Mouse (Mus musculus): ENCODE measurements around the gene Icmt.
A peak's percentile ranks its signal among the peaks of the same experiment; 100 is the strongest.

Icmt gene

GRCm38 (mm10) chr4:152305991-152306390 is 9.0 kb downstream of the Icmt start:
- no peak for TF ChIP-seq GATA4 (IDR thresholded peaks at IDR 0.05; ENCODE audit: insufficient replicate concordance, low read length)

GRCm38 (mm10) chr4:152307542-152307941 is 10.5 kb downstream of the Icmt start:
- TF ChIP-seq GATA4 (IDR thresholded peaks at IDR 0.05; ENCODE audit: insufficient replicate concordance, low read length), result no peak

- TF ChIP-seq GATA4 (IDR thresholded peaks at IDR 0.05; ENCODE audit: insufficient replicate concordance, low read length), result no peak
Measured at GRCm38 (mm10) chr4:152312186-152312585, 15.2 kb downstream of the Icmt start.

GRCm38 (mm10) chr4:152313211-152313632 is 16.2 kb downstream of the Icmt start:
- TF ChIP-seq GATA4 (IDR thresholded peaks at IDR 0.05; ENCODE audit: insufficient replicate concordance, low read length), result no peak

- no peak for TF ChIP-seq GATA4 (IDR thresholded peaks at IDR 0.05; ENCODE audit: insufficient replicate concordance, low read length)
Measured at GRCm38 (mm10) chr4:152313934-152314333, 16.9 kb downstream of the Icmt start.

GRCm38 (mm10) chr4:152315498-152316213 is 18.6 kb downstream of the Icmt start:
- no peak for TF ChIP-seq GATA4 (IDR thresholded peaks at IDR 0.05; ENCODE audit: insufficient replicate concordance, low read length)

- no peak for TF ChIP-seq GATA4 (IDR thresholded peaks at IDR 0.05; ENCODE audit: insufficient replicate concordance, low read length)
Measured at GRCm38 (mm10) chr4:152317631-152318033, 20.6 kb downstream of the Icmt start.

- TF ChIP-seq GATA4 (IDR thresholded peaks at IDR 0.05; ENCODE audit: insufficient replicate concordance, low read length), result no peak
Measured at GRCm38 (mm10) chr4:152318517-152319234, 21.6 kb downstream of the Icmt start, which contains the start of gene Rnf207. Rnf207 (minus strand) TSS chr4:152318993.

- TF ChIP-seq GATA4 (IDR thresholded peaks at IDR 0.05; ENCODE audit: insufficient replicate concordance, low read length), result no peak
Measured at GRCm38 (mm10) chr4:152321464-152321863, 24.4 kb downstream of the Icmt start.

GRCm38 (mm10) chr4:152324641-152325562 is 27.9 kb downstream of the Icmt start:
- TF ChIP-seq GATA4 (IDR thresholded peaks at IDR 0.05; ENCODE audit: insufficient replicate concordance, low read length), result no peak

- peak; percentile 20; the same call in 1 of the 2 replicates for TF ChIP-seq GATA4 (IDR thresholded peaks at IDR 0.05; ENCODE audit: insufficient replicate concordance, low read length)
Measured at GRCm38 (mm10) chr4:152325574-152326411, 28.8 kb downstream of the Icmt start, which contains the start of gene Rpl22. Rpl22 (plus strand) TSS chr4:152325742.

GRCm38 (mm10) chr4:152326543-152326942 is 29.5 kb downstream of the Icmt start:
- TF ChIP-seq GATA4 (IDR thresholded peaks at IDR 0.05; ENCODE audit: insufficient replicate concordance, low read length), result no peak

- no peak for TF ChIP-seq GATA4 (IDR thresholded peaks at IDR 0.05; ENCODE audit: insufficient replicate concordance, low read length)
Measured at GRCm38 (mm10) chr4:152328691-152329090, 31.7 kb downstream of the Icmt start.

GRCm38 (mm10) chr4:152332952-152333351 is 35.9 kb downstream of the Icmt start:
- no peak for TF ChIP-seq GATA4 (IDR thresholded peaks at IDR 0.05; ENCODE audit: insufficient replicate concordance, low read length)
